Mouse (Mus musculus): ENCODE data around the gene Gipc3. TPM values are rescaled to one million over a fixed set of nuclear protein-coding genes. Genes with fewer than 3 reads are reported as not detected.

Gipc3 gene
- polyA plus RNA-seq, 2 experiments from 2014 or later, result 0.05 to 0.08 TPM

Other genes starting within 250 kb of the Gipc3 start
- gene Creb3l3, start 244.4 kb downstream of the Gipc3 start, polyA plus RNA-seq (2017; shearing (Covaris generic)), result under 1 TPM in 1 of 2 experiments, not detected in 1; 0.22 TPM
- gene Map2k2, start 237.4 kb downstream of the Gipc3 start, polyA plus RNA-seq (2017; shearing (Covaris generic)), result 100 to 1,000 TPM; 162 to 191 TPM
- 10 to 100 TPM; 69.4 to 76.2 TPM for gene Zbtb7a, start 208.0 kb downstream of the Gipc3 start, polyA plus RNA-seq (2017; shearing (Covaris generic))
- gene Pias4, start 175.3 kb downstream of the Gipc3 start, polyA plus RNA-seq (2017; shearing (Covaris generic)), result 10 to 100 TPM; 42.8 to 50.1 TPM
- 100 to 1,000 TPM; 640 to 647 TPM for gene Eef2, start 166.6 kb downstream of the Gipc3 start, polyA plus RNA-seq (2017; shearing (Covaris generic))
- gene Dapk3, start 160.3 kb downstream of the Gipc3 start, polyA plus RNA-seq (2017; shearing (Covaris generic)), result 100 to 1,000 TPM in 1 of 2 experiments, 10 to 100 TPM in 1; 95.7 to 104 TPM
- gene 4930442H23Rik, start 159.4 kb downstream of the Gipc3 start, polyA plus RNA-seq (2017; shearing (Covaris generic)), result not detected
- under 1 TPM; 0.19 to 0.47 TPM for gene Nmrk2, start 141.2 kb downstream of the Gipc3 start, polyA plus RNA-seq (2017; shearing (Covaris generic))
- gene Atcay, start 112.4 kb downstream of the Gipc3 start, polyA plus RNA-seq (2017; shearing (Covaris generic)), result 1 to 10 TPM; 5.7 to 5.8 TPM
- 1 to 10 TPM; 3.9 to 5.0 TPM for gene Zfr2, start 110.1 kb downstream of the Gipc3 start, polyA plus RNA-seq (2017; shearing (Covaris generic))
- 100 to 1,000 TPM in 1 of 2 experiments, 10 to 100 TPM in 1; 63.7 to 239 TPM for gene Matk, start 90.3 kb downstream of the Gipc3 start, polyA plus RNA-seq (2017; shearing (Covaris generic))
- 100 to 1,000 TPM; 153 to 154 TPM for gene Mrpl54, start 76.3 kb downstream of the Gipc3 start, polyA plus RNA-seq (2017; shearing (Covaris generic))
- gene Apba3, start 76.3 kb downstream of the Gipc3 start, polyA plus RNA-seq (2017; shearing (Covaris generic)), result 10 to 100 TPM; 33.8 to 50.0 TPM
- 10 to 100 TPM in 1 of 2 experiments, 1 to 10 TPM in 1; 9.8 to 36.0 TPM for gene Tjp3, start 51.7 kb downstream of the Gipc3 start, polyA plus RNA-seq (2017; shearing (Covaris generic))
- 10 to 100 TPM; 67.4 to 88.0 TPM for gene Pip5k1c, start 50.3 kb downstream of the Gipc3 start, polyA plus RNA-seq (2017; shearing (Covaris generic))
- gene Cactin, start 22.2 kb downstream of the Gipc3 start, polyA plus RNA-seq (2017; shearing (Covaris generic)), result 10 to 100 TPM; 44.2 to 64.0 TPM
- gene Tbxa2r, start 14.5 kb downstream of the Gipc3 start, polyA plus RNA-seq (2017; shearing (Covaris generic)), result 10 to 100 TPM; 48.0 to 67.1 TPM
- 10 to 100 TPM; 44.4 to 50.7 TPM for gene Hmg20b, start 7.2 kb upstream of the Gipc3 start, polyA plus RNA-seq (2017; shearing (Covaris generic))
- 1 to 10 TPM; 3.7 to 4.0 TPM for gene Mfsd12, start 14.2 kb upstream of the Gipc3 start, polyA plus RNA-seq (2017; shearing (Covaris generic))
- gene 4930404N11Rik, start 22.6 kb upstream of the Gipc3 start, polyA plus RNA-seq (2017; shearing (Covaris generic)), result 1 to 10 TPM in 1 of 2 experiments, under 1 TPM in 1; 0.68 to 1.5 TPM
- 10 to 100 TPM; 69.7 to 78.9 TPM for gene Fzr1, start 35.2 kb upstream of the Gipc3 start, polyA plus RNA-seq (2017; shearing (Covaris generic))
- 10 to 100 TPM; 35.0 to 35.8 TPM for gene Dohh, start 41.2 kb upstream of the Gipc3 start, polyA plus RNA-seq (2017; shearing (Covaris generic))
- 1 to 10 TPM; 2.2 to 4.9 TPM for gene Gm48551, start 41.2 kb upstream of the Gipc3 start, polyA plus RNA-seq (2017; shearing (Covaris generic))
- 1 to 10 TPM; 1.1 to 1.6 TPM for gene Gm48552, start 45.7 kb upstream of the Gipc3 start, polyA plus RNA-seq (2017; shearing (Covaris generic))
- 10 to 100 TPM in 1 of 2 experiments, 1 to 10 TPM in 1; 6.3 to 12.2 TPM for gene Smim24, start 49.8 kb upstream of the Gipc3 start, polyA plus RNA-seq (2017; shearing (Covaris generic))
- gene Nfic, start 112.4 kb upstream of the Gipc3 start, polyA plus RNA-seq (2017; shearing (Covaris generic)), result 10 to 100 TPM; 14.8 to 22.7 TPM
- gene Celf5, start 139.4 kb upstream of the Gipc3 start, polyA plus RNA-seq (2017; shearing (Covaris generic)), result under 1 TPM; 0.14 to 0.73 TPM
- 10 to 100 TPM; 78.9 to 96.7 TPM for gene Ncln, start 153.1 kb upstream of the Gipc3 start, polyA plus RNA-seq (2017; shearing (Covaris generic))
- 10 to 100 TPM; 64.8 to 91.5 TPM for gene S1pr4, start 156.9 kb upstream of the Gipc3 start, polyA plus RNA-seq (2017; shearing (Covaris generic))
- gene Gna15, start 181.0 kb upstream of the Gipc3 start, polyA plus RNA-seq (2017; shearing (Covaris generic)), result 10 to 100 TPM; 29.2 to 77.3 TPM
- gene Gna11, start 201.9 kb upstream of the Gipc3 start, polyA plus RNA-seq (2017; shearing (Covaris generic)), result 10 to 100 TPM; 18.6 to 21.0 TPM
- gene Aes, start 216.2 kb upstream of the Gipc3 start, polyA plus RNA-seq (2017; shearing (Covaris generic)), result 1,000 to 10,000 TPM; 1,214 to 1,244 TPM
- 1 to 10 TPM; 1.1 to 2.0 TPM for gene Tle2, start 231.3 kb upstream of the Gipc3 start, polyA plus RNA-seq (2017; shearing (Covaris generic))

All from activated CD4-positive, CD25-positive, alpha-beta regulatory T cell (primary cell).